Mouse (Mus musculus): ENCODE measurements around the gene Cd47. TPM values are rescaled to one million over a fixed set of nuclear protein-coding genes. Genes with fewer than 3 reads are reported as not detected.

Cd47 gene
- 599 TPM for polyA plus RNA-seq (2017; shearing (Covaris generic))

GRCm38 (mm10) chr16:49799597-49800561, at the start of gene Cd47:
TSS of gene Cd47 (plus strand) at chr16:49800533.

Other genes with a start within 250 kb of the Cd47 start
- 11.8 TPM for gene Ift57, start 101.3 kb upstream of the Cd47 start, polyA plus RNA-seq (2017; shearing (Covaris generic))

Measured in effector memory CD4-positive, alpha-beta T cell, adult 7 months (primary cell).